Mouse (Mus musculus): Measurements from ENCODE around the gene Coro7.
"Not testable (repeated sequence)": the region's sequence is repeated elsewhere in the genome, so short reads cannot be mapped to it uniquely, and the experiment has no call there.

Gene Coro7

DNA sequence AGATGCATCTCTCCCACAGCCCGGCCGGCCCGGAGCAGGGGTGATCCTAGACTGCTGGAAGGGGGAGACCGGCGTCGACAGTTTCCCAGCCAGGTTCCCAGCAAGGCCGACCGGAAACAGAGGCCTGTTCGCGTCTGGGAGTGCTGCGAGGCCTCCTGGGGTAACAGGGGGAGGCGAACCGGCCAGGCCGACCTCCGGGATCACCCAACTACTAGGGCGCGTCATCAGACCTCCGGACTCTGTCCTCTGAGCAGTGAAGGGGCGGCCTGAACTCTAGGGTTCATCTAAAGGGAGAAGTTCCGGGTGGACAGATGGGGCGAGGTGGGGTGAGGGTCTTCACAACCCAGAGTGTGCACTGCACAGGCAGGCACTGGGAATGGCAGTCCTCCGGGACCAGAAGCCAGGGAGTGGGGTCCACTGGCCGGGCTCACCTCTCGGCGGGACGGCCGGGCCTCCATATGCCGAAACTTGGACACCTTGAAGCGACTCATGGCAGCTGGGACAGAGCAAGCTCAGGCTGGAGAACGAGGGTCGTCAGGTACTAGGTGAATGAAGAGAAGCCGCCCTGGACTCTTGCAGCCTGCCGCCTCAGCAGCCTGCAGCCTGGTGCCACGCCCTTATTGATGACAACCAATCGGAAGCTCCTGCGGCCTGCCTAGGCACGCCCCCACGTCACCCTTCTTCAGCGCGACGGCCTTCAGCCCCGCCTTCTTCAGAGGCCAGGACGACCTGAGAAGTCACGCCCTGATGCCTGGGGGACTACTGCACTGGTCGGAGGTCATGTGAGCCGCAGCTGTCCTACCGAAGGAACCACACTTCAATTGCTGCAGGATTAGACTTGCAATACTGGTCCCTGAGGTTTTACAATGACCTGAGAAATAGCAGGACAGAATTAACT lies at the start of gene Coro7:
Gene Coro7 (minus strand): TSS at position 657 of the 898 bp plus-strand sequence.
- peak; percentile 78 for DNase-seq (ENCODE audit: extremely low spot score, low read depth, low spot score)

DNA sequence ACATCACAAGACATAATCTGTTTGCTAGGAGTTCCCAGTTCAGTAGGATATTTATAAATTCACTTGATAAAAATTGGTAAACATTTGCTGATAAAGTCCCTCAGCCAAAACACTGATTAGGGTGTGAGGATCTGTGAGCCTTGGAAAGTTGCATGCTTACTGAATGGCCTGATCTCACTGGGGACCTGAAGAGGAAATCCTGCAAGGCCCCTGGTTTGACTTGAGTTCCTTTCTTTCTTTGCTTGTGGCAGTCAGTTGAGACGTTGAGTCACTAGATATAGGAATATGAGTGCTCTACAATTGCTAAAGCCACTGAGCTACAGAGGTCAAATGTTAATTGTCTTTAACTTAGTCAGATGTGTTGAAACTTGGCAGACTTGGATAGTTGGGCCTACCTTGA lies 48.4 kb upstream of the Coro7 start:
- no peak for DNase-seq (ENCODE audit: extremely low spot score, low read depth, low spot score)

DNA sequence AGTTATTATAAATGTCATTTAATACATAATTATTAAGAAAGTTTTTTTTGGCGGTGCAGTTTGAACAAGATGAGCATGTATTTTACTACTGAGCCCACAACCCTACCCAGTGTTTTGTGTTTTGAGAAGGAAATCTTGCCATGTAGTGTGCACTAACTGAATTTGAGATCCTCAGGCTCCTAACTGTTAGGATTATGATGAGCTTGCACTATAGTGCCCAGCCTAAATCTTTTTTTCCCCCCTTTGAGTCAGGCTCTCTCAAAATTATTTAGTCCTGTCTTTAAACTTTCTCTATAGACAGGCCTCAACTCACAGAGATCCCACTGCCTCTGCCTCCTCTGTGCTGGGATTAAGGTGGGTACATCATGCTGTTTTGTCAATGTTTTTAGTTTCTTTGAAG lies 47.9 kb upstream of the Coro7 start:
- no peak for DNase-seq (ENCODE audit: extremely low spot score, low read depth, low spot score)

DNA sequence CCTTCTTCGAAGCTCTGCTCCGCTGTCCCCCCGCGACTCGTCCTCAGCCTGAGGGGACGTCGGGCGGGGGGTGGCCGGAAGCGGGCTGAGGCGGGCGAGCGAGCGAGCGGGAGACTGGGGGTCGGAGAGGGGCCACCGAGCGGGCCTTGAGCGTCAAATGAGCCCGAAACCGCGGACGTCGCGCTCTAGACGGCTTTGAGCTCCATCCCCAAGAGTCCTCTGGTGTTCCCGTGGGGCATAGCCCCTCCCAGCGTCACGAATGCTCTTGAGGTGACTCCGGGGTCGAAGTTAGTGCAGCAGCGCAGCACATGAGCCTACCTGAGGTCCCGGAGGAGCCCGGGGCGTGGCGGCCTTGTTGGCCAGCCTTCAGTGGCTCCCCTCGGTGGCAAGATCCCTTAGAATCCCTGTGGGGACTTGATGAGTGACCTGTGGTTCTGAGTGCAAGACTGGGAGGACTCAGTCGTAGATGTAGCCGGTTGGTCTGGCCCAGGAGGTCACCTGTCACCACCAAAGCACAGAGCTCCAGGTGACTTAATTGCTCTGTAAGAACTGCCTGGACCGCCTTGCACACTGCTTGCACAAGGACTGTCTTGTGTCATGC lies 47.1 kb upstream of the Coro7 start:
- no peak for DNase-seq (ENCODE audit: extremely low spot score, low read depth, low spot score)

DNA sequence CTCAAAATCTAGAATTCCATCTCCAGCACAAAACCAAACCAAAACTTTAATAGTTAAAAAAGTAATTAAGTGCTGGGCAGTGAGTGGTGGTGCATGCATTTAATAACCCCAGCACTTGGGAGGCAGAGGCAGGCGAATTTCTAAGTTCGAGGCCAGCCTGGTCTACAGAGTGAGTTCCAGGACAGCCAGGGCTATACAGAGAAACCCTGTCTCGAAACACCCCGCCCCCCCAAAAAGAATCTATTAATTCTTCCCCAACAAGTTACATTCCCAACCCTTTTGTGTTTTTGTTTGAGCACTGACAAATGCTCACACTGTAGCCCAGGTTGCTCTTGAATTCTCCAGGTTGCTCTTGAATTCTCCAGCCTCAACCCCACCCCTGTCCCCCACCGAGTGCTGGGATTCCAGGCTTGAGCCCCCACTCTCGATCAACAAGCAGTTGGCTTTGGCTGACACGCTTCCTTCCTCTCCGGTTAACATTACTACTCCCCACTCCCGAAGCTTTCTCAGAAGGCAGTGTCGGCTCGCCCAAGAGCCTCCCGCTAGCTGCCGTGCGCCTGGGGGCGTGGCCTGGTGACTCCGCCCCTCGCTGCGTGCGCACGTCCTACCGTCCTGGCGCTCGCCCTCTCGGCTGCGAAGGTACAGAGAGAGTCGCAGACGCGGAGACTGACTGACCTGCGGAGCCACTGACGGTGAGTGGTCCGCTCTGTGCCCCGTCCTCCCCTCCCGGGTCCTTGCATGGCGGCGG lies 46.4 kb upstream of the Coro7 start, which contains the start of gene Hmox2:
Gene Hmox2 (plus strand): TSS at position 582 of the 748 bp plus-strand sequence.
- peak; percentile 68 for DNase-seq (ENCODE audit: extremely low spot score, low read depth, low spot score)

DNA sequence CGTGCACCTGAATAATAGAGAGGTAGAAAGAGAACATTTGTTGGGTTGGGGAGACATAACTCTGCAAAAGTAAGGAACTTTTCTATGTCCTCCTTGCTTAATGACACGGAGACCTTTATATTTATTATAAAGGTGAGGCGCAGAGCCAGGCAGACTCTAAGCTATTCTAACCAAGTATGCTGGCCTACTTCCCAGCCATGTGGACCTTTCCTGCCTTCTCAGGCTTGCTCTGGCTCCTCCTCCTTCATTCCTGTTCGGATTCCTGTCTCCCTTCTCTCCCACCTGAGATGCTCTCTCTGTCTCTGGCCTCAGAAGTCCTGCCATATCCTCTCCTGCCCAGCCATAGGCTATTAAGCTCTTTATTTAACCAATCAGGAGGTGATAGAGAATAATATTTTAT lies 45.7 kb upstream of the Coro7 start:
- no peak for DNase-seq (ENCODE audit: extremely low spot score, low read depth, low spot score)

DNA sequence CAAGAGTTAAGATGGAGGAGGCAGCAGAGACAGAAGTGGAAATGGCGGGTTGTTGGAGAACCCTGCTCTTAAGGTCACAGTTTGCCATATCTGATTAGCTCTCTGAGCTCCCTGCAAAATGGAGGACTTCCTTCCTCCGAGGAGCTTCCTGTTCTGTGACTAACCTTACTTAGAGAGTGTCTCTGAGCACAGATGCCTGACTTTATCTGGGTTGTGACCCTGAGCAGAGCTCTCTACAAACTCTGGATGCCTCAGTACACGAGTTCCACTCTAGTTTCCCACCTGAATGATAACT lies 43.3 kb upstream of the Coro7 start:
- no peak for DNase-seq (ENCODE audit: extremely low spot score, low read depth, low spot score)

DNA sequence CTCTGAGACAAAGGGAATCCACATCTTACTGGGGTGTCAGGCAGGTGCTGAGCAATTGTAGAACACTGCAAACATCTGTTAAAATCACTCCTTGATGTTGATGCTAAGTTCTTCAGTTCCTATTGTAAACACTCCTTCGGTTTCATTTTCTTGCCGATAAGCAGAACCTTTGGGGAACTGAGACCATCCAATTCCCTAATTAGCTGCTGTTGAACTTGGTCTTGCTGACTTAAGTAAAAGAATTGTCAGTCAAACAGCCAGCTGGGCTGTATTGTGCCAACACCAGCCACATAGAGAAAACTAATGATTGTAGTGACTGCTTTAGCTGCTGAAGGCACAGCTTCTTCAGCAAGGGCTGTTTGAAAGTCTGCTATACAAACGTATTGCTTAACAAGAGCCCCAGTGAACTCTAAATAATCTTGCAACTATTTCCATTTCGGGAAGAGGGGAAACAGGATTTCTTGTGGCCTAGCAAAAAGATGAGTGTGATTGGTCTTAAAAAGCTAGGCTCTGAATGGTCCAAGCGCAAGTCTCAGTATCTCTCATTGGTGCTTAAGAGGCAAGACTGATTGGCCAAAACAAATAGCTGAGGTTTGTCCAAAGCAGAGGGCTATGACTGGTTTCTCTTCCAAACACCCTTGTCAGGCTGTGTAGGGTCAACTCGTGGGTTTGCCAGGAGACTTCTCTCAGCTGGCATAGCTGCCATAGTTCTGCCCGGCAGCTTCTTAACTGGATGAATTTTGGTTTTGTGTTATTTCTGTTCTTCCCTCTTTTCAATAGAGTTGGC lies 42.7 kb upstream of the Coro7 start:
- DNase-seq (ENCODE audit: extremely low spot score, low read depth, low spot score), result no peak

DNA sequence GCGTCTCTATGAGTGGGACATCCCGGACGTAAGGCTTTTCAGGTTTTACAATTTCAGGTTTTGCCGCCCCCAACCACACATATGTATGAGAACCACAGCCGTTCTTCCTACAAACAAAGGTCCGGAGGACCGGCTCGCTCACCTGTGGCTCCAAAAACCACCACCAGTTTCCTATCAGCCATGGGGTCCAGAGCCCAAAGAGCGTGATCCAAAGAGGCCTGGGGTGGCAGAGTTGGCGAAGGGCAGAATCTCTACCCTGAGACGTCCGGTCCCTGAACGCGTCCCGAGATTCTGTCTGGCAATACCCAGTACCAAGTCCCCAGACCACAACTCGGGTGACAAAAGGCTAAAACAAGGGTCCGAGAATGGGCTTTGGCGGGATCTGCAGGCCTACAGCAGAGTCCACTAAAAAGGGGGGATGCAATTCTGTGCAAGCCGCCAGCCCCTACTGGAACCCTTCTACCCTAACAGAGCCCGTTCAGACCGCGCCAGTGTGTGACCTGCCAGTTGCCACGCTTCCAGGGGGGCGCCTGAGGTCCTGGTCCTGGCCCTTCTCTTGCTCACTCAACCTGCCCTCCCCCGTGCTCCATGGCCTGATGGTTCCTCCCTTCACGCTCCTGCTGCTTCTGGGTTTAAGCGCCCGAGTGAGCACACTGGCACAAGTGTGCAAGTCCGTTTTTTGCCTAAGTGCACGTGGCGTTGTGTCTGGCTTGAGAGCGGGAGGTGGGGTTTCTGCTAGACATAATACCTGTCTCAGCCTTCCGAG lies 39.4 kb upstream of the Coro7 start, which contains the start of gene Nmral1:
Gene Nmral1 (minus strand): TSS at position 604 of the 766 bp plus-strand sequence.
- peak; percentile 69 for DNase-seq (ENCODE audit: extremely low spot score, low read depth, low spot score)

DNA sequence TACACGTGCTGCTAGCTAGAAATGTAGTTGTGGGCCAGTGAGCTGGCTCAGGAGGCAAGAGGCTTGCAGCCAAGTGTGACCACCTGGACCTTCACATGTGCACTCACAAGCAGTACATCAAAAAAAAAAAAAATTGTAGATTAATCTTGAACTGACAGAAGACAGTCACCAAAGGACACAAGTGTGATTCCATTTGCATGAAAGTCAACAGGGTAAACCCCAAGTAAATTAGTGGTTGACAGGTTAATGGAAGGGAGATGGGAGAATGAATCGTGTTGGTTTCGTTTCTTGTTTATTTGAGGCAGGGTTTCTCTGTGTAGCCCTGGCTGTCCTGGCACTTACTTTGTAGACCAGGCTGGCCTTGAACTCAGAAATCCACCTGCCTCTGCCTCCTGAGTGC lies 38.3 kb upstream of the Coro7 start:
- DNase-seq (ENCODE audit: extremely low spot score, low read depth, low spot score), result no peak

DNA sequence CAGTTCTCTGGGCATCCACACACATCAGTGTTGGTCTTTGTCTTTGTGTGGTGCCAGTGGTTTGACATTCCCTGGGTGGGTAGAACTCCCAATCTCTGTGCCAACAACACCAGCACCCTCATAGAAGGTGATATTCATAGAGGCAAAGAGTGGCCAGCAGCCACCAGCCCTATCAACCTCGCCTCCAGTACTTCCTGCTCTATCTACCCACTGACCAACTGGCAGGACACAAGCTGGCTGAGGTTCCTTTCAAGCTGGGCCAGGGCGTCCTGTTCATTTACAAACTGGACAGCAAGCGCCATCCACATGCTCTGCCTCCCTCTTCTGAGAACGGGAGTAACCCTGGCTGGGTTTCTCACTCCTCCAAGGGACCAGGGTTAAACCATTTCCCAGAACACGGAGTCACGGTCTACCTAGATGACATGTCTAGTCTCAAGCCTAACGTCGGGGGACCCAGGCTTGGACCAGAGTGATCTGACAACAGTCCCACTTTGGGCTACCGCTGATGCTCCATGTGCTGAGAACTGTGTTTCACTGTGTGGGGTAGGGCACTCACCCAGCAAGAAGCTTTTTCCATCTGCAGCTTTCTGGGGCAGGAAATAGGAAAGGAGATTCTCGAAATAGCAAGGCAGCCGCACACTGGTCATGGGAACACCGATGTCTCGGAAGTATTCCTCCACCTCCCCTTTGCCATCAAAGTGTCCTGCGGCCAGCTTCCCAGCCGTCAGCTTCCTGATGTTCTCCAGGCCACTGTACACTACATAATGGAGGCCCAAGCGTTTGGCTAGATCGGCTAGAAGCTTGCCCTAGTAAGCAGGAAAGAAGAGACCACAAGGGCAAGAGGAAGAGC lies 34.5 kb upstream of the Coro7 start:
- DNase-seq (ENCODE audit: extremely low spot score, low read depth, low spot score), result no peak

DNA sequence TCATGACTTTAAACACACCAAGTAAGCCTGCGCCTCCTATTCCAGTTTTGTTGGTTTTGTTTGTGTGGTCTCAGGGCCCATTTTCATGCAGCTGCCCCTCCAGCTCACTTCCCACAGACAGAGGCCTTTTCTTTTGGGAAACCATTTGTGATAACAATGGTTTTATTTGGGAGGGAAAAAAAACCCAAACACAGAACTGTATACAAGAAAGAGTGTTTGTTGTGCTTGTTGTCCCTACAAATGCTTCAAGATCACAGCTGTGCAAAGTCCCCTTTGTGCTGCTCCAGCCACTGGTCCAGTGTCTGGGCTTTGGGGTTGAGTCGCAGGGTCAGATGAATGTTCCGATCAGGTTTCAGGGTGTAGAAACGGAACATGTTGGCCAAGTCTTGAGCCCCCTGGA lies 31.6 kb upstream of the Coro7 start:
- DNase-seq (ENCODE audit: extremely low spot score, low read depth, low spot score), result no peak

DNA sequence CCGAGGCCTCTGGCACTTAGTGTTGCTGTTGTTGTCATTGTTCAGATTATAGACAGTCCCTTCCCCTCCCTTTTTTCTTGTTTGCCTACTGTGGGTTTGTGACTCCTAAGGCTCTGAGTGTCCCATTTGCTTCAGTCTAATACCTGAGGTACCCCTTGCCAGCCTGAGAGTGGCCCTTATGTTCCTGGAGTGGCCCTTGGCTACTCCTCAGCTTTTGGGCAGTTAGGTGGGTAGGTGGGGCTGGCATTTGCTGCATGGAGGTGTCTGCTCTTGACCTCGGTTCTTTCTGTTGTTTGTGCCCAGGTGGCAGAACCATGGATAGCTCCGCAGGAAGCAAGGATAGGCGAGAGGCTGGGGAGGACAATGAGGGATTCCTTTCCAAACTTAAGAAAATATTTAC lies 26.0 kb upstream of the Coro7 start:
- no peak for DNase-seq (ENCODE audit: extremely low spot score, low read depth, low spot score)

DNA sequence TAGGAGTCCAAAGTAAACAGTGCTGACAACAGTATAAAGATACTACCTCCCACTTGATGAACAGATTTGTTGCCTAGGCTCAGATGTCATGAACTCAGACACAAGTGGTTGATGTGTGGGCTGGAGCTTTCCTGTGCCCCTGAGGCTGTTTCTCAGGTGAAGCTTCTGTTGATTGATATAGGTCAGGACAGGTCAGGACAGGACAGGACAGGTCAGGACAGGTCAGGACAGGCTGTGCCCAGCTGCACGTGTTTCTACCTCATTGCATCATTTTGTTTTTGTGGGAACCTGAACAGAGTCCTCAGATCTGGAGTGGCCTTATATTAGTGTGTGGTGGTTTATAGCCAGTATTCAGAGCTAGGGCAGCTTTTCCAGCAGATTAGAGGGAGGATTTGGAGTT lies 23.1 kb upstream of the Coro7 start:
- DNase-seq (ENCODE audit: extremely low spot score, low read depth, low spot score), result no peak

DNA sequence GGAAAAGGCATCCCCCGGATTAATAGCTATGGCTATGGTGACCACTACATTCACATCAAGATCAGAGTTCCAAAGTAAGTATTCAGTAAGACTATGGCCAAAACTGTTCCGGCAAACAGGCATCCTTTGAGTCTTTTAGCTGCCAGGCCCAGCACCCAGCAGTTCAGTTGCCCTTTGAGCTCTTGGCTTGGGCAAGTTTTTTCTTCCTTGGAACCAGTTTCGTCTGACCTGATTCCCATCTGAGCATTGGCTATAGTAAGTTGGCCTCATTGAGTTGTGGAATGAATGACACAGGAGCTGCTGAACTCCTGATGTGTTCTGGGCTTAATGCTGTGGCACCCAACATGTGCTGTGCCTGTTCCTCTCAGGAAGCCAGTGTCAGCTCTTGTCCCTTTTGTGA lies 21.6 kb upstream of the Coro7 start:
- no peak for DNase-seq (ENCODE audit: extremely low spot score, low read depth, low spot score)

DNA sequence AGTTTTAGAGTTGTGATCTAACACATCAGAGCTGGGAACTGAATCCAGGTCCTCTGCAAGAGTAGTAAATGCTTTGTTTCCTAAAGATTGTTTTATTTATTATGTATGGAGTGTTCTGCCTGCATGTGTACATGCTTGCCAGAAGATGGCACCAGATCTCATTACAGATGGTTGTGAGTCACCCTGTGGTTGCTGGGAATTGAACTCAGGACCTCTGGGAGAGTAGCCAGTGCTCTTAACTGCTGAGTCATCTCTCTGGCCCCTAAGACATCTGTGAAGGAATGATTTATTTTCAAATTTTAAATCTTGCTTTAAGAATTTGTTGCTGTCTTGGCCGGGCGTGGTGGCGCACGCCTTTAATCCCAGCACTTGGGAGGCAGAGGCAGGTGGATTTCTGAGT lies 9.8 kb upstream of the Coro7 start:
- not testable (repeated sequence) for DNase-seq (ENCODE audit: extremely low spot score, low read depth, low spot score)

DNA sequence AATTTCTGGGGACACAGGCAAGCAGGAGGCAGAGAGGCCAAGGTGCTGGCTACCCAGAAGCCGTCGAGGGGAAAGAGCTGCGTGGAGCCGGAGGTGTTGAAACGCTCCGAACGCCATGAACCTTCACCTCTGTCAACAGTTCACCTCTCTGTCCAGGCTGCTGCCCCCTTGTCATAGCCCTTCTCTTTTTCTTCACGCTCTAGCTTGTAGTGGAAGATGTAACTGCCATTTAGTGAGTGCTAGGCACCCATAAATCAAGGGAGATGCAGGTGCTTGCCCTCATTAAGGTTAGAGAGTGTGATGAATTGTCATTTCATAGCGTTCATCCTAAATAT lies 4.8 kb upstream of the Coro7 start:
- no peak for DNase-seq (ENCODE audit: extremely low spot score, low read depth, low spot score)

DNA sequence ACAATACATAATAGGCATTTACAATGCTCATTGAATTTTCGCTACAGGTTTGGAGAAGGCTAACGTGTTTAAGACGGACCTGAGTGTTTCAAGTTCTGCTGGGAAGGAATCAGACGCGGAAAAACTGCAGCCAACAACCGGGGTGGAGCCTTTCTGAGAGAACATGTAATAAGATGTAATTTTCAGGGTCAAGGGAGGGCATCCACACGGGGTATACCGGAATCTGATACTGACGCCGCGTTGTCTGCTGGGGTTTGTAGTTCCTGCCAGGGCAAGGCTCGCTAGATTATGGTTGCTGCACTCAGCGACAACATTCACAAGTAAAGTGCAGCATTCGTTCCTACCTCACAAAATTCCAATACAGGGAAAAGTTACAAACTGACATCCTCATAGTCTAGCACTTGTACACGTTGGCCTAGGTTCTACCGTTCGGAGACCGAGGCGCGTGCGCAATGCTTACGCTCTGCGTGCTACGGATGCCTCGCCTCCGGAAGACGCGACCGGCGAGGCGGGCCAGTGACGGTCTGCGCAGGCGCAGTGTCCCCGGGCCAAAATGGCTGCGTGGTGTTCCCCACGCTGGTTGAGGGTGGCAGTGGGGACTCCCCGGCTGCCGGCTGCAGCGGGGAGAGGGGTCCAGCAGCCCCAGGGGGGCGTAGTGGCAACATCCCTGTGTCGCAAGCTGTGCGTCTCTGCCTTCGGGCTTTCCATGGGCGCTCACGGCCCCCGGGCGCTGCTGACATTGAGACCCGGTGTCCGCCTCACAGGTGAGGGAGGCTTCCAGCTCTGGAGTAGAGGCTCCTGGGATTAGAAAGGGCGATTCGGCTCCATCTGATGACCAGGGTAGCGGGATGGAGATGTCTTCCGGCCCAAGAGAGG lies 4.2 kb upstream of the Coro7 start:
- peak; percentile 95 for DNase-seq (ENCODE audit: extremely low spot score, low read depth, low spot score)

DNA sequence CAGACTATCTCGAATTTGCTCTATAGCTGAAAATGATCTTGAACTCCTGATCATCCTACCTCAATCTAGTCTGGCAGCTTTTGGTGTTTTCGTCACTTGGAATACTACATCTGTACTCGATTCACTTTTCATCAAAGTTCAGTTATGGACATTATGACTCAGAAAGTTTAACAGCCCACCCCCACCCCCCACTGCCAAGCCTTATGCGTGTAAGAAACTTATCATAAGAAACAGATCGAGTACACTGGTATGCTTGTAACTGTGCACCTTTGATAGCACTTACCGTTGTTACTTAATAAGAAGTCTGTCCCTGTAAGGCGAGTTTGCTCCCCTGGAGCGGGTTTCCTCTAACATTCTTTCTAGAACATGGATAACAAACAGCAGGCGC lies 3.6 kb upstream of the Coro7 start:
- DNase-seq (ENCODE audit: extremely low spot score, low read depth, low spot score), result no peak
